Mouse (Mus musculus) E14TG2a.4 (cell line): ENCODE measurements at regions not wholly inside any gene's neighbourhood (a gene's known extent, or its start where the extent isn't known, plus 50 kb on each side); places are given as distances from the start of the nearest gene placed in this dataset.

Experiments
- H3K27me3 ChIP-seq: 2 replicates; pipeline ENCODE4 v1.6.1; 2014; ENCODE audit warnings: low read length, control low read depth; ENCODE audit not compliant: insufficient read depth
- H3K36me3 ChIP-seq: 2 replicates; pipeline ENCODE4 v1.6.1; 2014; ENCODE audit warnings: low read length, control low read depth; ENCODE audit not compliant: insufficient read depth
- H3K4me1 ChIP-seq: replicated peaks from 2 replicates; pipeline ENCODE4 v1.6.1; 2014; ENCODE audit warnings: low read depth, low read length, control low read depth
- H3K4me3 ChIP-seq: replicated peaks from 2 replicates; pipeline ENCODE4 v1.5.1; 2014; ENCODE audit warnings: mild to moderate bottlenecking, low read length
- H3K9me3 ChIP-seq: 2 replicates; pipeline ENCODE4 v1.6.1; 2014; ENCODE audit warnings: low read length, control low read depth
- CTCF ChIP-seq: conservative IDR thresholded peaks from 2 replicates; pipeline ENCODE4 v1.5.1; 2014; ENCODE audit warnings: low read length
- NANOG ChIP-seq: IDR thresholded peaks from 2 replicates; pipeline ENCODE4 v1.6.1; 2014; ENCODE audit warnings: borderline replicate concordance, low read length, mixed read lengths
- POU5F1 ChIP-seq: IDR thresholded peaks from 2 replicates; pipeline ENCODE4 v1.6.1; 2014; ENCODE audit warnings: low read length, borderline replicate concordance

DNA sequence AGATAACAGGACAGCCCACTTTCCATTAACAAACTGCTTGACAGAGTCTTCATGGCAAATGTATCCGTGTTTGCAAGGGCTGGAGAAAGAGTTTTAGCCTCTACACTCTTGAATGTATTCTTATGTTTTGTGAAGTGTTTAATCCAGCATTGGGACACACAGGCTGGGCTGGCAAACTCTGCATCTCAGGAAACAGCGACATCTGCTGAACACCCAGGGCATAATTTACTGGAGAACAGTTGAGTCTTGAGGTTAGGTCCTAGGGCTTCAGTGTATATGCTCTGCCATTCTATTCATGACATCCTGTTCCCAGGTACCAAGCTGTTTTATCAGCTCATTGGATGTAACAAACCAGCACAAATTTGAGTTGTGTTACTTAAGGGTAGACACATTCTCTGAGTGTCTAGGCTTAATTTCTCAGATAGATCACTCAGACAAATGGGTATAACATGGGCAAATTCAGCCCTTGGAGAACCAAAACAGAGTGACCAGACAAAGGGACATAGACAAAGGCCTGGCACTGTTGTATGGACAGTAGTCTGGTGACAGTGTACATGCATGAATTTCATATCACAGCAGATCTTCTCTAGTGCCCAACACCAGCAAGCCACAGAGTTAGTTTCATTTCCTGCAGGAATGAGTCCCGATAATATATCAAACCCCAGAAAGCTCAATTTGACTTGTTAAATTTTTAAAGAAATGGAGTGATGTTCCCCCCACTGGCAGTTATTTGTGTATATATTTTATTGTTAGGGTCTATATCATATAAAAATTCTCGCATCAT, 477.9 kb downstream of the Bmp2 start:
- Histone ChIP-seq H3K27me3 (no peaks in the 10 kb centered on the region), H3K36me3 (no peaks in the 10 kb centered on the region), H3K4me1 (no peaks in the 10 kb centered on the region), H3K4me3 (no peak overlapping the region), H3K9me3 (no peaks in the 10 kb centered on the region)
- TF ChIP-seq CTCF (peak; percentile 37; the same call in 1 of the 2 replicates), NANOG (no peak)

DNA sequence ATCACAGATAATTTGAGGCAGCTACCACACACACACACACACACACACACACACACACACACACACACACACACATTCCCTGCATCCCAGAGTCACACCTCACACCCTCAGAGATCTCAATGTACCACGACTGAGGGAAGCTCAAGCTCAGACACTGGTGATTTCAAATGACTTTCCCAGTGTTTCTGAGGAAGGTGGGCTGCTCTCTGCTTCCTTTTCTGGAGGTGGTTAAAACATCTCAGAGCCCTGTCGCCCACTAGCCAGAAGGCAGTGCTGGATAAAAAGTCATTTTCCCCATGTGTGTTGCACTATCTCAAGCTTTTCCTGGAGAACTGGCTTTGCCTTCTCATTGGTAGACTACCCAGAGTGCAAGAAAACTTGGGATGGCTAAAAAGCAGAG, 477.2 kb downstream of the Bmp2 start:
- Histone ChIP-seq H3K36me3 (no peaks in the 10 kb centered on the region), H3K27me3 (no peaks in the 10 kb centered on the region), H3K9me3 (no peaks in the 10 kb centered on the region), H3K4me3 (no peak overlapping the region), H3K4me1 (no peaks in the 10 kb centered on the region)
- no peak for TF ChIP-seq CTCF
- no peak for TF ChIP-seq NANOG
- no peak for TF ChIP-seq POU5F1

DNA sequence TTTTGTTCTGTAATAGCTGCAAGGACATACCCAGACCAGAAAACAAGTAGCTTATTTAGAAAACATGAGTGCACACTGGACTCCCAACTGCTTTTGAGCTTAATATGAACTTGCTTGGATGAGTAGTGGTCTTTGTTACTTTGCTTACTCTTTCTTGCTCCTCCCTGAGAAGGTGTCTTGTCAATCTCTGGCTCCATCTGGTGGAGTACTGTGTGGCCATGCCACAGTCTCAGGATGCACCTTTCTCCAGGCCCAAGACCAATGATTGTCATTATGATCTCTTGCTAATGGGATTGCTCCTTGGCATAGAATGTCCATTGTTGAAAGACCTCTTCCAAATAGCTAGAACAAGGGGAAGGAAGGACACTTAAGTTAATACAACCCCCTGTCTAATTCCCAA, 465.1 kb downstream of the Bmp2 start:
- Histone ChIP-seq H3K27me3 (no peaks in the 10 kb centered on the region), H3K4me1 (no peaks in the 10 kb centered on the region), H3K4me3 (no peak overlapping the region), H3K36me3 (no peaks in the 10 kb centered on the region), H3K9me3 (no peaks in the 10 kb centered on the region)
- TF ChIP-seq CTCF: peak; percentile 12
- TF ChIP-seq NANOG: no peak

DNA sequence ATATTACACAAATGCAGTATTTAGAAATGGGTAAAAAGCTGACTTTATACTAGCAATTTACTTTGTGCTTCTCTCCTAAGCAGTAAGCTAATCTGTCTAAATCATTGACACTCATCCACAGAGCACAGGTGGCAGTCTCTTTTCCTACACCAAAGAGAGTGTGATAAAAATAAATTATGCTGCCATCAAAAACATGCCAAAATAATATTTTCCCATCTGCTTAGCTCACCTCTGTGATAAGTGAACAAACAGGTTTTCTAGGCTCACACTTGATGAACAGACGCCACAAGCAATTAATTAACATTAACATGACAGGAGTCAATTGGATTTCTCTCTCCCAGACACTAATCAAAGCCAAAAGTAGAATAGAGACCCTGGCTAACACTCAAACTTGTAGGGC, 451.2 kb downstream of the Bmp2 start:
- no peak for TF ChIP-seq POU5F1
- no peaks in the 10 kb centered on the region for H3K4me1 ChIP-seq
- no peaks in the 10 kb centered on the region for H3K36me3 ChIP-seq
- no peaks in the 10 kb centered on the region for H3K9me3 ChIP-seq
- H3K4me3 ChIP-seq: no peak overlapping the region
- H3K27me3 ChIP-seq: no peaks in the 10 kb centered on the region

- H3K27me3 ChIP-seq: no peaks in the 10 kb centered on the region
These were observed 442.8 kb downstream of the Bmp2 start for GRCm38 (mm10) chr2:133994742-133995141.

GRCm38 (mm10) chr2:133994337-133994736, 442.4 kb downstream of the Bmp2 start:
- no peaks in the 10 kb centered on the region for H3K27me3 ChIP-seq
- no peaks in the 10 kb centered on the region for H3K36me3 ChIP-seq
- no peaks in the 10 kb centered on the region for H3K9me3 ChIP-seq
- TF ChIP-seq NANOG: no peak
- TF ChIP-seq CTCF: no peak
- TF ChIP-seq POU5F1: no peak
- no peaks in the 10 kb centered on the region for H3K4me1 ChIP-seq
- no peak overlapping the region for H3K4me3 ChIP-seq

More at GRCm38 (mm10) chr2:133994742-133995141, 442.8 kb downstream of the Bmp2 start:
- H3K4me3 ChIP-seq: no peak overlapping the region
- no peak for TF ChIP-seq POU5F1
- TF ChIP-seq NANOG: no peak
- TF ChIP-seq CTCF: no peak
- no peaks in the 10 kb centered on the region for H3K36me3 ChIP-seq
- H3K4me1 ChIP-seq: no peaks in the 10 kb centered on the region
- H3K9me3 ChIP-seq: no peaks in the 10 kb centered on the region

DNA sequence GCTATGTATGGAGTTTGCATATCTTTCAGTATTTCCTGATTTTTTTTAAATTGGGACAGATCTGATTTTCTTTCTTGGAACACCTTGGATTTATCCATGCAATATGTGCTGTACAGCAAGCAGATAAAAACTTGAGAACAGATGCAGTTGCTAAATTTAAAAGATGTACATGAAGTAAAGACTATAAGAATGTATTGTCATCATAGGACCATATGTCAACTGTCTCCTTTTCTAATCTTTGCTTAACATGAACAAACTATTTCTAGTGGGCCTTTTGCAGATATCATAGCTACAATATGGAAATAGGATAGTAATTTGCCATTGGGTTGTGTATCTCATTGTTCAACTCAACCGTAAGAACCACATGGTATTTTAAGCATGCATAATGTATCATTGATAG, 435.7 kb downstream of the Bmp2 start:
- Histone ChIP-seq H3K36me3 (no peaks in the 10 kb centered on the region), H3K9me3 (no peaks in the 10 kb centered on the region), H3K4me1 (no peaks in the 10 kb centered on the region), H3K27me3 (no peaks in the 10 kb centered on the region), H3K4me3 (no peak overlapping the region)
- TF ChIP-seq CTCF: no peak
- TF ChIP-seq NANOG: no peak
- no peak for TF ChIP-seq POU5F1
